Mouse (Mus musculus): ENCODE results near the gene Kcnn4.
"Not testable (repeated sequence)": the region's sequence is repeated elsewhere in the genome, so short reads cannot be mapped to it uniquely, and the experiment has no call there.

The Kcnn4 gene

DNA sequence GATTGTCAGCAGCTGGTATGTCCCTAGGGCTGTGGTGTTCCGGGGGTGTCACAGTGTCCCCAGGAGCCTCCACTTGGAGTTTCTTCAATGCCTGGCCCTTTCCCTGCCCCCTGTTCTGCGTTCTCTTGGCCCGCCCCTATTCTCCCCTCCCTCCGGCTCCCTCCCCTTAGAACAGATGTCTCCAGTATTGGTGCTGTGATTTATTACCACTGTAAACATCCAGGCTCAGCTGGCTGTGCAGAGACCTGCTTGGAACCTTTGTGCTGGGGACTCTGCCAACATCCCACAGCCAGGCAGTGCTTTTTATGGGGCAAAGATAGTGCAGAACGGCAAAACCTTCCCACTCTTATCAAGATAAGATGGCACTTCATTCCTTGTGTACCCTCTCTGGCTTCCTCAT lies 21.0 kb downstream of the Kcnn4 start:
- no peak for DNase-seq (ENCODE audit: low read depth, low spot score)

DNA sequence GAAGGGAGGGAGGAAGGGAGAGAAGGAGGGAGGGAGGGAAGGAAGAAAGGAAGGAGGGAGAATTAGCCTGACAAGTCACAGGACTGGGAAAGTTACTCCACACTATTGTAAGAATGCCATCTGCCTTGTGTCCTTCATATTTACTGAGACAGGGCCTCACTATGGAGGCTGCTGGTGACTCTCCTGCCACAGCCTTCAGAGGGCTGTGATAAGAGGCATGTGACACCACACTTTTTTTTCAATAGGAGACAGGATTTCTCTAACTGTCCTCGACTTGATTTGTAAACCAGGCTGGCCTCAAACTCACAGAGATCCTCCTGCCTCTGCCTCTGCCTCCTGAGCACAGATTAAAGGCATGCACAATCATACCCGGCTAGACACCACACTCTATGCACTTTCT lies 21.6 kb downstream of the Kcnn4 start:
- DNase-seq (ENCODE audit: low read depth, low spot score), result no peak

DNA sequence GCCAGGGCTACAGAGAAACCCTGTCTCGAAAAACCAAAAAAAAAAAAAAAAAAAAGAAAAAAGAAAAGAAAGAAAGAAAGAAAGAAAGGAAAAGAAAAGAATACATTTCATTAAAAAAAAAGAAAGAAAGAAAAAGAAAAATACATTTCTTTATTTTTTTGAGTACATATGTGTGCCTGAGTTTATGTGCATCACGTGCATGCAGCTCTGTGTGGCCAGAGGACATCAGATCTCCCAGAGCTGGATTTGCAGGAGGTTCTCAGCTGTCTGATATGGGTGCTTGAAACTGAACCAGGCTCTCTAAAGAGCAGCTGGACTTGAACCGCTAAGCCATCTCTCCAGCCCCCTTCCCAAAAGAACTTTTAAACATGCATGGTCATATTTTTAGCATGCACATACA lies 24.0 kb downstream of the Kcnn4 start:
- DNase-seq (ENCODE audit: low read depth, low spot score), result no peak

DNA sequence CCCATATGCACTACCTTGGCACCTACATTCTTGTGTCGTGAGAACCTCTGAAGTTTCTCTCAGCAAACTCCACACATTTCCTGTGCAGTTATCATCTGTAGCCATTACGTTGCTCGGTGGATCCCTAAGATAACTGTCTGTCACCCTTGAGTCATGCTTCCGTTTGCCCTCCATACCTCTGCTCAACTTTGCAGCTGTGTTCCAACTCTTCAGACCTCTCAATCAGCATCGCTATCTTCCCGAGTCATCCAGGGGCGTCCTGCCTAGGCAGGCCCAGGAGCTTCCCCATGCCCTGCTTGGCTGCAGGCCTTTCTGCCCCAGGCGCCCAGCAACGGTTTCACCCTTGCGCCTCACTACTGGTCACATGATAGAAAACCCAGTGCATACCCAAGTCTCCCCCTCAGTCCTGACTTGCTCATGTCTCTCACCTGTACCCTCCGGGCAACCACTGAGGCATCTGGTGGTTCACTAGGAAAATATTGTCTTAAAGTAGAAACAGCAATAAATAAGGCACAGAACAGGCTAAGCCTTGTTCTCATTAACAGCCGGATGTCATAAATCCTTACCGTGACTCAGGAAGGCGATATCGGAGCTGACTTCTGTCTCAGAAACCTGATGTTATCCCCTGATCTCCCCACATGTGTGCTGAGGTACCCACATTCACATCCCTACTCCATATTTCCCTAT lies 24.6 kb downstream of the Kcnn4 start:
- DNase-seq (ENCODE audit: low read depth, low spot score), result no peak

DNA sequence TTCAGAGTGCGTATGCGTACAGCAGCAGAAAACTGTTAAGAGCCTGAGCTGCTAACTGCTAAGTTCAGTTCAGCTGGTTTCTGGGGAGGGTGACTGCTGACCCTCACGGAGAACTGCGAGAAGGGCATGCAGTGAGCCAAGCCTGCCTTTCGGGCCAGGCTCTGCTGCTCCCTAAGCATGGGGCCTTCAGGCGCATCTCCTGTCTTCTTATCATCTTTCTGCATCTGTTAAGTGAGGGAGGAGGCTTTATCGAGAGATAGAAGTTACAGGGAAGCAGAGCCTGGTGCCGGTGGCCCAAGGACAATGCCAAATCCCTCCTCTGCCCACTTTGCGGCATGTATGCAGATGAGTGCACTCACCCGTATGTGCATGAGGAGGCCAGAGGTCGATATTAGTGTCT lies 26.8 kb downstream of the Kcnn4 start:
- no peak for DNase-seq (ENCODE audit: low read depth, low spot score)

DNA sequence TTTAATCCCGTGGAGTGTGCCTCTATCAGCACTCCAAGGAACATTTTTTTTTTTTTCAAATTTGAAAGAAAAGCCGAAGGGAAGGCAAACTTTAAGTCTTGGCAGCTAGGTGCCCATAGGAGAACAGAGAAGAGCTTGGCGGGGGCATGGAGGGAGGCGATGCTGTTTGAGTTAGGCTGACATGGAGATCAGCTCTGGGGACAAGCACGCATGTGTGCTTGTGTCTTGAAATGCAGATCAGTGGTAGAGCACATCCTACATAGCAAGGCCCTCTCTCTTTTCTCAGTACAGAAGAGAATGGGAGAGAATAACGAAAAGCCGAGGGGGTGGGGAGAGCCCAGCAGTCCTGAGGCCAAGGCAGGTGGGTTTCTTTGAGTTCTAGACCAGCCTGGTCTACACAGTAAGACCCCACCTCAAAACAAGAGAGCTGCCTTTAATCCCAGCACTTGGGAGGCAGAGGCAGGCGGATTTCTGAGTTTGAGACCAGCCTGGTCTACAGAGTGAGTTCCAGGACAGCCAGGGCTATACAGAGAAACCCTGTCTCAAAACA lies 28.4 kb downstream of the Kcnn4 start:
- DNase-seq (ENCODE audit: low read depth, low spot score), result no peak

DNA sequence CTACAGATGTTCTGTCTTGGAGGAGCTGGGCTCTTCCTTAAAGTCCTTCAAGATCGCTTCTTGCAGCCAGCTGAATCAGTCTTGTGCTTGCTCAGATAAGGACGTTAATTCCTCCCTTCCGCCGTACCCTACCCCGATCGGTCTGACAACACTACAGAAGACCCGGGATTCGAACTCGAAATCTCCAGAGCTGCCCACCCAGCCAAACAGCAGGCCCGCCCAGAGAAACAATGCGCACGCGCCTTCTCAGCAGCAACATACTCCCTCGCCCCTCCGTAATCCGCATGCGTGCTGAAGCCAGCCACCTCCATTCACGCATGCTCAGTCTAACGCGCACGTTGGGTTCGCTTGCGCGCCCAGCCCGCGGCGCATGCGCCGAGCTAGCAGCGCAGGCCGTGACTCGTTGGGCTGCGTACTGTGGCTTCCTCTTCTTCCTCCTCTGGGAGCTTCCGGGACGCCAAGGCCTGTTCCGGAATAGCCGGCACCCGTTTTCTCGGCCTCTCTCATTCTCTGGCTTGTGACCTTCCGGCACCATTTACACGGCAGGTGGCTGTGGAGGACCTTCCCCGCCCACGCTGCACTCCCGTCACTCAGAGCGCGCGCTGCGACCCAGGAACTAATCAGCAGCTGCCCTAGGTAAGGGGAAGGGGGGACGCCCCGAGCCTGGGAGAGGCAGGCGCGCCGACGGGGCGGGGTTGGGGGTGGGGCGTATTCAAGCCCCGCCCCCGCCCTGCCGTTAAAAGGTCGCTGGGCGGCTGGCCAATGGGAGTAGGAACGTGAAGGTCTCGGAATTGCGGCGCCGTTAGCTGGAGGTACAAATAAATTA lies 29.4 kb downstream of the Kcnn4 start, which contains the start of gene Smg9:
TSS of gene Smg9 (plus strand) at position 364 of the 826 bp plus-strand sequence.
- DNase-seq (ENCODE audit: low read depth, low spot score), result peak; percentile 95

DNA sequence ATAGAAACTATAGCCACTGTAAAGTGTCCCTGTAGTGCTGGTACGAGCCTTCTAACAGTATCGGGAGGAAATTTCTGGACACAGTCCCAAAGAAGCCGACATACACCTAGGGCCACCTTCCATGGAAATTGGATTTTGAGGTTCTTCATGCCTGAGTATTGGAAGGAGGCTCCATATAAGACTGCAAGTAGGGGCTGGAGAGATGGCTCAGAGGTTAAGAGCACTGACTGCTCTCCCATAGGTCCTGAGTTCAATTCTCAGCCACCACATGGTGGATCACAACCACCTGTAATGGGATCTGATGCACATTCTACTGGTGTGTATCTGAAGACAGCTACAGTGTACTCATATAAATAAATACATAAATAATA lies 30.0 kb downstream of the Kcnn4 start:
- DNase-seq (ENCODE audit: low read depth, low spot score), result no peak

DNA sequence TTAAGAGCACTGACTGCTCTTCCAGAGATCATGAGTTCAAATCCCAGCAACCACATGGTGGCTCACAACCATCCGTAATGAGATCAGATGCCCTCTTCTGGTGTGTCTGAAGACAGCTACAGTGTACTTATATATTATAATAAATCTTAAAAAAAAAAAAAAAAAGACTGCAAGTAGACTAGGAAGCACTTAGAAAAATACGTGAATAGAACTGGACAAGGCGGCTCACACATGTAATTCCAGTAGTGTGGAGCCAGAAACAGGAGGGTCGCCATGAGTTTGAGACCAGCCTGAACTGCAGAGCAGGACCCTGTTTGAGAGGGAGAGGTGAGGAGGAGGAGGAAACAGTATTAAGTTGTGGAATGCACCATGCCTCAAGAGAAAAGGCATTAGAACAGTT lies 30.4 kb downstream of the Kcnn4 start:
- not testable (repeated sequence) for DNase-seq (ENCODE audit: low read depth, low spot score)

DNA sequence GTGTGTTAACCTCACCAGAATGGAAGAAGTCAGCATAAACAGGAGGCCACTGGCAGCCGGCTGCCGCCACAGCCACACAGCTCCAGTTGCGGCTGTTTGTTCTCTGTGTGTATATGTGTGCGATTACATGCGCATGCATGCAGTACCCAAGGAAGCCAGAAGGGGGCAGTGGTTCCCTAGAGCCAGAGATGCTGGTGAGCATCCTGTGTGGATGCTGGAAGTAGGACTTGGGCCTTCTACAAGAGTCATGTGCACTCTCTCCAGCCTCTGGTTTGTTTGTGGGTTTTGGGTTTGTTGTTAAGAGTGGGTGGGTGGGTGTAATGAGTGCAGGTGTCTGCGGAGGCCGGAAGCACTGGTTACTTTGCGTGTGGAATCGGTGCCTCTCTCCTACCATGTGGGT lies 32.8 kb downstream of the Kcnn4 start:
- peak; percentile 57 for DNase-seq (ENCODE audit: low read depth, low spot score)

DNA sequence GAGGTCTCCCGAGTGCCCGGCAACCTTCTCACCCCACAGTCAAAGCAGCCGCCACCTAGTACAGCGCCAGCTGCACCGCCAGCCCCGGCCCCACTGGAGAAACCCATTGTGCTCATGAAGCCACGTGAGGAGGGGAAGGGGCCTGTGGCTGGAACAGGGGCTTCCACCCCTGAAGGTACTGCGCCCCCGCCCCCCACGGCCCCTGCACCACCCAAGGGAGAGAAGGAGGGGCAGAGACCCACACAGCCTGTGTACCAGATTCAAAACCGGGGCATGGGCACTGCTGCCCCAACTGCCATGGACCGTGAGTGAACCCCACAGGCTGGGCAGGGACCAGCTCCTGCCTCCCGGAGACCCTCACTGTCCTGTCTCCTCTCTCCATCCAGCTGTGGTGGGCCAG lies 35.6 kb downstream of the Kcnn4 start:
- no peak for DNase-seq (ENCODE audit: low read depth, low spot score)

DNA sequence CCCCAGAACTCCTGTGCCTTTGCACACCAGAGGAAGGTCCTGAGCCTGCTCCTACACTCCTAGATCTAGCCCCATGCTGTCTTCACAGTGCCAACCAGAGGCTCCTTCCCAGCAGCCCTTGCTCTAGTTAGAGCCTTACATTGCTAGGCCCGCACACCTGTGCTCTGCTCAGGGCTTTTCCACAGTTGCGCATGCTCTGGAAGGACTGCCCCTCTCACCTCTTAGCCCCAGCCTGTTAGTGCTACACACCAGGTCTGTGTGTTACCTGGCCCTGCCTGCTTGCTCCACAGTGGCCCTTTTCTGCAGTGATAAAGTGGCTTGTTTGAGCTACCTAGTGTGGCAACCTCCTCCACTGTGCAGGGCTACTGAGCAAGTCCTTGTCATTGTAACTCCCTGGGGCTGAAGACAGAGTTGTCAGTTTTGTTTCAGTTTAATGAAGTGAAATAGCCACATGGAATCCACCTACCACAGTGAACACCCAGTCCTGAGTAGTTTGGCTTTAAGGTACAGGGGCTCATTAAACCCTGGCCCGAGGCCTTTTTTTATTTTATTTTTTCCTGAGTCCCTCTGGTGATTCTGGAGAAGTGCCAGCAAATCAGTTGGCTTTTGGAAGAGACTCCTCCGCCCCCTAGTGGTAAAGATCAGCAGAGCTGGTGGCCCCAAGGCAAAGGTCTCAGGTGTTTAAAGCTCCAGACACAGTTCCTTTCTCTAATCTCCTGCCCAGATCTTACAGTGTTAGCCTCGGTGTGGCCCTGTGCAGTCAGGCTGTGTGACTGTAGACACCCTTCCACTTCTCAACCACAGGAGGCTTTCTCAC lies 36.7 kb downstream of the Kcnn4 start:
- DNase-seq (ENCODE audit: low read depth, low spot score), result peak; percentile 50

DNA sequence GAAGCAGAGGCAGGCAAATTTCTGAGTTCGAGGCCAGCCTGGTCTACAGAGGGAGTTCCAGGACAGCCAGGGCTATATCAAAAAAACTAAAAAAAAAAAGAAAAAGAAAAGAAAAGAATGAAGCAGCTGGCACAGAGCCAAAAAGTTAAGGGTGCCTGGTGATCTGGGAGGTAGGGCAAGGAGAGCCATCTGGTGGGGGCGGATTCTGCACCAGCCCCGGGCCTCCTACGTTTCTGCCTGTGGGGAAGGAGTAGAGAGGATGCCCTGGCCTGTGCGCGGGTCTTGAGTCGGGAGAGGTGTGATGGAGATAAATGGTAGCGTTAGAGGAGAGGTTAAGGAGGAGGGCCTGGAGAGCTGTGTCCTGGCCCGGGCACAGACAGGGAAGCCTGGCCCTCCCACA lies 38.1 kb downstream of the Kcnn4 start:
- no peak for DNase-seq (ENCODE audit: low read depth, low spot score)

DNA sequence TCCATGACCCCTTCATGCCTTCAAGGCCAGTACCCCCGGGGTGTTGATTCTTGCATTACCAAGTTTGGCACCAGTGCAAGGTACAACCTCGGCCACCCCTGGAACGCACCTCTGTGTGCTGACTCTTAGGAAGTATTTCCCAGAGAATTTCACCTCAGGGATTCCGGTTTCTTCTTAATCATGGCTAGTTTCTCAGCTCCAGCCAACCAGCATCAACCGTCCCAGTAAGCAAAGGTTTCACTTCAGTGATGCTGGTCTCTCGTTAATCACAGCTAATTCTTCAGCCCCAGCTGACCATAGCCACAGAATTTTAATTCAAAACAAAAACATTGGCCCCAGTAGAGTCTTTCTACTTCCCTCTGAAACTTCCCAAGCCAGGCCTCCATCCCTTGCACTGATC lies 40.1 kb downstream of the Kcnn4 start:
- DNase-seq (ENCODE audit: low read depth, low spot score), result no peak

DNA sequence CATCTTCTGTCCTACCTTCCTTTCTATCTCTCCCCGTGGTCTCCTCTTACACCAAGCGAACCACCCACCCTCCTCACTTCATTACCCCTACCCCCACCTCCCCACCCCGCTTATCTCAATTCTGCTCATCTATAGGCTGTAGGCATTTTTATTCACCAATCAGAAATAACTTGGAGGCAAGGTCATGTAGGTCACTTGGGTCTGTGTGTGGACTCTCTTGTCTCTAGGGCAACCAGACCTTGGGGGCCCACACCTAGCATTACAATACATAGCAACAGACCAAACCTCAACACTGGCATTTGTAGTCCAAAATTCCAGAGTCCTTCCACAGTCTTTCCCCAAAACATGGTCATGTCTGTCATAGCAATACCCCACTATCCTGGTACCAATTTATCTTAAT lies 40.8 kb downstream of the Kcnn4 start:
- no peak for DNase-seq (ENCODE audit: low read depth, low spot score)

DNA sequence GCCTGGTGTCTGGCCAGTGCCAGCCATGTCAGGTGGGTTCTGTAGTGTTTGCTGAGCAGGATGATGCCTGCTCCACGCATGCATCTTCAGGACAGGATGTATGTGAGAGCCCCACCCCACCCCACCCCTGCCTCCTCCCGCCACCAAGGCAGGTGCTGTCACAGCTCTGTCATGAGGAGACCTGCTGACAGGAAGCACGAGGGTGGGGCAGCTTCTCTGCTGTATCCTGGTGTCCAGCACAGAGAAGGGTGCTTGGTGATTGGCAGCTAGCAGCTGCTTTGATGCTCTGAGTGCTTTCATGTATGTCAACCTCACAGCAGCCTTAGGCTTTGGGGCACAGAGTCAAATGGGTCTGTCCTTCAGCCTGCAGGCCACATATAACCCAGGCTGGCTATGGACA lies 43.6 kb downstream of the Kcnn4 start:
- DNase-seq (ENCODE audit: low read depth, low spot score), result no peak

DNA sequence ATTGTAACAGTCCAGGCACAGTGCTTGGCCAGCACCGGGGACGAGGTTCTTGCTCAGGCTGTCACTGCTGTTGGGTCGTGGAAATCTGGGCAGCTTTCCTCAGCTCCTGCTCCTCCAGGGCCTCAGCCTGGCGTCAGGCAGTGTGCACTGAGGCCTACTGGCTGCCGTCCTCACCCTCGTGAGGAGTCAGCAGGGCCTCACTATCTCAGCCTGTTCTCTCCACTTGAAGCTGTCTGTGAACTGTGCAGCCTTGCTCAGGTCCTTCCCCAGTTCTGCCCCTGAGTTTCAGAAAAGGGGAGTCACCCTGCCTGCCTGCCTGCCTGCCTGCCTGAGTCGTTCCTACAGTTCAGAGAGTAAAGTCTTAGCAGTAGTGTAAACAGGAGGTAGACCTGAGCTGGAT lies 45.2 kb downstream of the Kcnn4 start:
- no peak for DNase-seq (ENCODE audit: low read depth, low spot score)

DNA sequence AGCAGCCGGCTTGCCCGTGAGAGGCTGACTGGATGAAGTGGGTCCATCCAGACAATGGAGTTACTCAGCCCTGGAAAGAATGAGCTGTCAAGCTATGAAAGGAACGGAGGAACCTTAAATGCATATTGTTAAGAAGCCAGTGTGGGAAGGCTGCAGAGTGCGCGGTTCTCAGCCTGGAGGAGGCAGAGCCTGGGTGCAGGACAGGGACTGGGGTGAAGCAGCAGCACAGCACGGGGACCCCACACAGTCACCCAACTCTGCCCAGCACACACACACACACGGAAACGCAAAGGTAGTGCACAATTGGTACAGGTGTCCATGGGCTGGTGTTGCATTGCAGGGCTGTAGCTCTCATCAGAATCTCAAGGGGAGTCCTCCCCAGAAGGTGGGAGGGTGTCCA lies 49.5 kb downstream of the Kcnn4 start:
- no peak for DNase-seq (ENCODE audit: low read depth, low spot score)

DNA sequence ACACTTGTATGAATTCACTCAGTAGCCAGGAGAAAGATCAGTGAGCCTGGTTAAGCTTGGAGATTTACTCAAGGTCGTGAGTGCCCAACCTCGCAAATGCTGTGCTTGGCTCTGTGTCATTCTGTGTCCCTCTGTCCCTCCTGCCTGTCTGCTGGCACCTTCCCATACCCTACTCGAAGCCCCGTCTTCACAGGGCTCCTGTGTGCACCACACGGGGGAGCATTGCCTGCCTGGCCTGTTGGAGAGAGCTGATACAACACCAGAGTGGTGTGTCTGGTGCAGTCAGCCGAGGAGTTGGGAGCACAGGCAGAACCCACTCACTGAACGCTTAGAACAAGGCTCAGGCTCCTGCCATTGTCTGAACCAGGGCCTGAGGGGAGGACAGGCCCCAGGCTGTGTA lies 51.6 kb downstream of the Kcnn4 start:
- DNase-seq (ENCODE audit: low read depth, low spot score), result no peak

DNA sequence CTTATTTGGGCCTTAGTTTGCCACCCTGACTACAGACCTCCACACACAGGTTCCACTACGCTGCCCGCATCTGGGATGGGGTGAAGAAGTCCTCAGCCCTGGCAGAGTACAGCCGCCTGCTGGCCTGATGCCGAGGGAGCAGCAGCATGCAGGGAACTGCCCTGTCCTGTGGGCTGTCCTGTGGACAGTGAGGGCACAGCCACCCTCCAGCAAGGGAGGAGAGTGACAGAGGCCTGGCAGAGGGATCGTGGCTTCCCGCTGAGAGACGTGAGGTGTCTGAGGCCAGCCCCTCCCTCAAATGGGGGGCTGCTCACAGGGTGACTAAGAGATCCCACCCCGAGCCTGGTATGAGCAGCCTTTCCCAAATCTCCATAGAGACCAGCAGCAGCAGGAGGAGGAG lies 52.2 kb downstream of the Kcnn4 start:
- DNase-seq (ENCODE audit: low read depth, low spot score), result no peak

DNA sequence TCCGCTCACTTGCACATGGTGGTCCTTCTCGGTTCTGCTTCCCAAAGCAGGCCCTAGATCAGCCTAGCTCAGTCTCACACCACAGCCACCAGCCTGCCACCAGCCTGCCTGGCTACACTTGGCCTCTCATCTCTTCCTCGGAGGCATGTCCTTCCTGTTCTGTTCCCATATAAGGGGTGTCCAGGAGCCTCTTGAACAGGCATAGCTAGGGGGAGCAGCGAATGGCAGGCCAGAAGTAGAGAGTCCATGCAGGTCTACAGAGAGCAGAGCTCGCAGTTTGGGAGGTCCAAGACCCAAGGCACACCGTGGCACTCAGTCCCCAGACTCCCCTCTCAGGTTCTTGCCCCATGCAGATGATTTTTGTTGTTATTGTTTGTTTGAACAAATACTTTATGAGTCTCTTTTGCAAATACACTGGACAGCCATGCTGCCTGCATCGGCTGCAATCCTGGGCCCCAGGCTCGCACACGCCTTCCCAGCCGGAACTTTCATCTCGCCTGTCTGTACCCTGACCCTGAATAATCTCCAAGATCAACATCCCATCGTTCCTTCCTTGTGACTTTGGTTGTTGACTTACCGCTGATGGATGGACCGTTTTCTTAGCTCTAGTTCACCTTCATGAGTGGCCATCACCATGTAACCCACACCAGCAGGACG lies 53.2 kb downstream of the Kcnn4 start:
- no peak for DNase-seq (ENCODE audit: low read depth, low spot score)

All from WW6 (cell line).